Mouse (Mus musculus) CH12.LX (cell line): ENCODE data around the gene Lrp6. TPM values are rescaled to one million over a fixed set of nuclear protein-coding genes. Genes with fewer than 3 reads are reported as not detected.

Experiments used
- DNase-seq: peaks from one replicate; pipeline ENCODE4 v3.0.0-alpha.2; 2013; ENCODE audit errors: extremely low read depth
- H3K27ac ChIP-seq: 2 replicates; pipeline ENCODE4 v1.5.1; 2012; ENCODE audit warnings: low read depth, mild to moderate bottlenecking, control low read depth, moderate library complexity; ENCODE audit not compliant: insufficient read depth
- H3K27me3 ChIP-seq: replicated peaks from 2 replicates; pipeline ENCODE3; 2012; ENCODE audit warnings: inconsistent platforms
- H3K36me3 ChIP-seq, 2 experiments: replicated peaks in 1 of 2; 2 replicates each; pipeline versions ENCODE3 to v1.6.1; 2012; ENCODE audit warnings: inconsistent platforms in 1 of 2, low read length in 1 of 2, mild to moderate bottlenecking in 1 of 2, mixed read lengths in 1 of 2, moderate library complexity in 1 of 2; ENCODE audit not compliant: control insufficient read depth in 1 of 2, insufficient read depth in 1 of 2
- H3K4me1 ChIP-seq, 2 experiments: 2 replicates each; pipeline ENCODE4 v1.6.1; 2012; ENCODE audit warnings: inconsistent platforms in 1 of 2, moderate library complexity in 1 of 2; ENCODE audit not compliant: insufficient read depth in 2 of 2, control insufficient read depth in 1 of 2
- H3K4me2 ChIP-seq: 2 replicates; pipeline ENCODE4 v1.6.1; 2012; ENCODE audit warnings: low read depth, mild to moderate bottlenecking, control low read depth; ENCODE audit not compliant: poor library complexity, insufficient read depth, severe bottlenecking
- H3K4me3 ChIP-seq, 3 experiments: fragments of 150-350 bp in 1 of 3; sonication (generic) in 1 of 3; replicated peaks in 1 of 3; 2 replicates each; pipeline versions ENCODE3 to v1.5.1; 2011 to 2012; ENCODE audit warnings: low read depth in 2 of 3, low read length in 2 of 3, mild to moderate bottlenecking in 2 of 3, moderate library complexity in 2 of 3, control low read depth in 1 of 3, improper control_type of control experiment in 1 of 3, inconsistent platforms in 1 of 3, mixed read lengths in 1 of 3; ENCODE audit not compliant: poor library complexity in 1 of 3
- H3K79me2 ChIP-seq: replicated peaks from 2 replicates; pipeline ENCODE4 v1.6.1; 2012; ENCODE audit warnings: mild to moderate bottlenecking, moderate library complexity; ENCODE audit not compliant: control insufficient read depth, poor library complexity, insufficient read depth, severe bottlenecking; ENCODE audit errors: extremely low read depth
- H3K9ac ChIP-seq: 2 replicates; pipeline ENCODE4 v1.6.1; 2012; ENCODE audit warnings: low read depth, mild to moderate bottlenecking, control low read depth, moderate library complexity; ENCODE audit not compliant: insufficient read depth
- H3K9me3 ChIP-seq: replicated peaks from 2 replicates; pipeline ENCODE3; 2012; ENCODE audit warnings: low read length, inconsistent platforms, mixed read lengths
- BHLHE40 ChIP-seq: IDR thresholded peaks from 2 replicates; pipeline ENCODE4 v1.6.1; 2011; ENCODE audit warnings: mild to moderate bottlenecking, low read depth, low read length, improper control_type of control experiment
- CHD1 ChIP-seq: IDR thresholded peaks from 2 replicates; pipeline ENCODE4 v1.6.1; 2012; ENCODE audit warnings: low read depth, low read length, improper control_type of control experiment, inconsistent platforms
- CTCF ChIP-seq, 2 experiments: IDR thresholded peaks in 1 of 2; conservative IDR thresholded peaks in 1 of 2; 2 replicates each; pipeline ENCODE4 v1.5.1; 2011 to 2012; ENCODE audit warnings: low read depth in 2 of 2, low read length in 2 of 2, improper control_type of control experiment in 1 of 2, inconsistent platforms in 1 of 2, mild to moderate bottlenecking in 1 of 2, moderate library complexity in 1 of 2
- E2F4 ChIP-seq: IDR thresholded peaks from 2 replicates; pipeline ENCODE4 v1.6.1; 2011; ENCODE audit warnings: low read depth, low read length, improper control_type of control experiment; ENCODE audit not compliant: insufficient replicate concordance
- EP300 ChIP-seq: IDR thresholded peaks from 2 replicates; pipeline ENCODE4 v1.6.1; 2011; ENCODE audit warnings: low read length, improper control_type of control experiment
- ETS1 ChIP-seq: conservative IDR thresholded peaks from 2 replicates; pipeline ENCODE4 v1.6.1; 2012; ENCODE audit warnings: low read depth, mild to moderate bottlenecking, inconsistent platforms, low read length, improper control_type of control experiment, moderate library complexity
- GABPA ChIP-seq: IDR thresholded peaks from 2 replicates; pipeline ENCODE4 v1.6.1; 2012; ENCODE audit warnings: low read depth, low read length, improper control_type of control experiment, inconsistent platforms; ENCODE audit not compliant: insufficient replicate concordance
- JUN ChIP-seq: IDR thresholded peaks from 2 replicates; pipeline ENCODE4 v1.6.1; 2011; ENCODE audit warnings: low read depth, mild to moderate bottlenecking, low read length, improper control_type of control experiment, moderate library complexity; ENCODE audit not compliant: insufficient read depth
- JUND ChIP-seq: conservative IDR thresholded peaks from 2 replicates; pipeline ENCODE4 v1.6.1; 2011; ENCODE audit warnings: low read depth, low read length, improper control_type of control experiment
- KAT2A ChIP-seq: IDR thresholded peaks from 2 replicates; pipeline ENCODE4 v1.6.1; 2012; ENCODE audit warnings: low read length, improper control_type of control experiment, inconsistent platforms; ENCODE audit not compliant: insufficient replicate concordance
- MAFK ChIP-seq: IDR thresholded peaks from 2 replicates; pipeline ENCODE4 v1.6.1; 2011; ENCODE audit warnings: low read length, improper control_type of control experiment; ENCODE audit not compliant: insufficient replicate concordance
- MEF2A ChIP-seq: IDR thresholded peaks from 2 replicates; pipeline ENCODE4 v1.6.1; 2014; ENCODE audit warnings: low read depth, mild to moderate bottlenecking, inconsistent platforms, low read length, improper control_type of control experiment, borderline replicate concordance
- NELFE ChIP-seq: IDR thresholded peaks from 2 replicates; pipeline ENCODE4 v1.6.1; 2011; ENCODE audit warnings: low read depth, low read length, improper control_type of control experiment
- NRF1 ChIP-seq: IDR thresholded peaks from 2 replicates; pipeline ENCODE4 v1.6.1; 2014; ENCODE audit warnings: low read depth, mild to moderate bottlenecking, inconsistent platforms, low read length, improper control_type of control experiment, moderate library complexity
- PAX5 ChIP-seq: IDR thresholded peaks from 2 replicates; pipeline ENCODE4 v1.6.1; 2012; ENCODE audit warnings: low read length, inconsistent platforms, mixed read lengths
- POLR2A ChIP-seq: IDR thresholded peaks from 2 replicates; pipeline ENCODE4 v1.6.1; 2011; ENCODE audit warnings: low read depth, mild to moderate bottlenecking, improper control_type of control experiment, low read length
- POLR2AphosphoS2 ChIP-seq: IDR thresholded peaks from 2 replicates; pipeline ENCODE4 v1.6.1; 2011; ENCODE audit warnings: low read depth, low read length, improper control_type of control experiment
- RAD21 ChIP-seq: IDR thresholded peaks from 2 replicates; pipeline ENCODE4 v1.6.1; 2011; ENCODE audit warnings: low read depth, mild to moderate bottlenecking, low read length, improper control_type of control experiment, moderate library complexity
- SIN3A ChIP-seq: IDR thresholded peaks from 2 replicates; pipeline ENCODE4 v1.6.1; 2012; ENCODE audit warnings: low read length, improper control_type of control experiment, inconsistent platforms
- TBP ChIP-seq: conservative IDR thresholded peaks from 2 replicates; pipeline ENCODE4 v1.6.1; 2011; ENCODE audit warnings: low read depth, low read length, improper control_type of control experiment
- UBTF ChIP-seq: IDR thresholded peaks from 2 replicates; pipeline ENCODE4 v1.6.1; 2012; ENCODE audit warnings: low read depth, mild to moderate bottlenecking, inconsistent platforms, low read length, improper control_type of control experiment, moderate library complexity
- USF1 ChIP-seq: IDR thresholded peaks from 2 replicates; pipeline ENCODE4 v1.6.1; 2014; ENCODE audit warnings: low read depth, mild to moderate bottlenecking, inconsistent platforms, low read length, improper control_type of control experiment
- USF2 ChIP-seq: conservative IDR thresholded peaks from 2 replicates; pipeline ENCODE4 v1.6.1; 2011; ENCODE audit warnings: low read depth, low read length, improper control_type of control experiment
- ZKSCAN1 ChIP-seq: IDR thresholded peaks from 2 replicates; pipeline ENCODE4 v1.6.1; 2012; ENCODE audit warnings: low read depth, inconsistent platforms, low read length, improper control_type of control experiment, borderline replicate concordance
- dilution Hi-C: fragments of 300-500 bp; cut with MboI; formaldehyde crosslinking; loops from 2 replicates; pipeline ENCODE4 v1.14.3; 2020; ENCODE audit warnings: low sequenced_read_pairs; ENCODE audit not compliant: extremely low pct_unique_long_range_greater_than_20kb, extremely low pct_ligation_motif_present
- in situ Hi-C: fragments of 300-500 bp; cut with MboI; formaldehyde crosslinking; loops from 3 replicates; pipeline ENCODE4 v1.14.3; 2019; ENCODE audit warnings: low sequenced_read_pairs, low pct_ligation_motif_present, low pct_unique_long_range_greater_than_20kb, mixed read lengths
- polyA plus RNA-seq: library from polyadenylated mRNA; unstranded; fragments of >175 nt; gene quantifications from 2 replicates; pipeline ENCODE4 v1.2.1, GENCODE M21; 2012; ENCODE audit warnings: low read depth; ENCODE audit not compliant: insufficient read length
- total RNA-seq, 2 experiments: library from RNA; depleted of rRNA; stranded (reverse); fragments of 300-350 nt in 1 of 2; fragments of >200 nt in 1 of 2; gene quantifications; 2 replicates each; pipeline ENCODE4 v1.2.3; 2012 to 2014

Gene Lrp6
- total and polyA plus RNA-seq, 3 experiments = 12.4 to 15.6 (median 13.3) TPM

- TF ChIP-seq NRF1 (no peak), KAT2A (no peak), BHLHE40 (no peak), RAD21 (no peak), E2F4 (no peak), SIN3A (no peak), ETS1 (no peak), TBP (no peak), GABPA (no peak), CTCF (conservative IDR thresholded peaks at IDR 0.05 in 1 of 2, IDR thresholded peaks at IDR 0.05 in 1 of 2; ENCODE audit: low read depth in 2 of 2, low read length in 2 of 2) (no peak), CHD1 (no peak)
- no peaks in the 10 kb centered on the region for H3K36me3 ChIP-seq
- in situ Hi-C loops (loop anchor here (25.0 kb wide), 1 partner anchor 652 kb away; no protein-coding TSS in a partner anchor), dilution Hi-C loops (no loop called here)
- H3K4me2 ChIP-seq = no peak overlapping the region
- H3K9me3 ChIP-seq = no peaks in the 10 kb centered on the region
- H3K27ac ChIP-seq = no peak overlapping the region
- DNase-seq = no peak
- no peak overlapping the region for H3K4me3 ChIP-seq
- H3K9ac ChIP-seq = no peak overlapping the region
- H3K79me2 ChIP-seq = no peaks in the 10 kb centered on the region
- peaks cover 0 to 7% of the 10 kb centered on the region in 2 experiments; a peak in 2 of 4 replicates for H3K4me1 ChIP-seq
- H3K27me3 ChIP-seq = no peaks in the 10 kb centered on the region
Measured at GRCm38 (mm10) chr6:134614322-134614721, 47.6 kb upstream of the Lrp6 start.

- Histone ChIP-seq H3K27ac (no peak overlapping the region), H3K79me2 (no peaks in the 10 kb centered on the region), H3K4me3 (no peak overlapping the region), H3K9me3 (no peaks in the 10 kb centered on the region), H3K4me2 (no peak overlapping the region), H3K27me3 (no peaks in the 10 kb centered on the region), H3K9ac (no peak overlapping the region), H3K4me1 (peaks cover 0 to 13% of the 10 kb centered on the region in 2 experiments; a peak in 2 of 4 replicates), H3K36me3 (no peaks in the 10 kb centered on the region)
- no peak for DNase-seq
- in situ Hi-C loops = loop anchor here (25.0 kb wide), 1 partner anchor 650 kb away; no protein-coding TSS in a partner anchor
- TF ChIP-seq UBTF (no peak), KAT2A (no peak), MEF2A (no peak), ZKSCAN1 (no peak), POLR2AphosphoS2 (no peak), USF1 (no peak), NRF1 (no peak), NELFE (no peak), MAFK (no peak), POLR2A (no peak), JUND (no peak), USF2 (no peak), ETS1 (no peak), PAX5 (no peak), EP300 (no peak), SIN3A (no peak), GABPA (no peak), JUN (no peak)
- dilution Hi-C loops = no loop called here
Measured at GRCm38 (mm10) chr6:134611896-134612295, 45.1 kb upstream of the Lrp6 start.
